ENCODE assay signal across 25 mouse cellular contexts in the genomic region with DNA sequence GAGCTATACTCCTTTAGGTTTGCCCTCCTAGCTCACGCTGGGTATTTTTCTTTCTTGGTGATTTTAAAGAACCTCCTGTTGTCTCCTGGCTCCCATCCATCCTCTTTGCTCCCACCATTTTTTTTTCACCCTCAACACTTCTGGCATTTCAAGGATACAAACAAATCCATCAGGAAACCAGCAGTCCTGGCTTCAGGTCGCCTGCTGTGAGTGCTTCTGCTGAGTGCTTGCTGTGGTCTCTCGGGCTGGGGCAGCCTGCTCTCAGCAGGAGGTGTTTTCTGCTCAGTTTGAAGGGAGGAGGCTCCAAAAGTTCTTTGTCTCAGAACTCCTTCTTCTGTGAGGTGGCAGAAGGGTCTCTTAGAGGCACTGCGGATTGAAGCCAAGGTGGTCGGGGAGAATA.
DNase-seq lines count a peak whose midpoint lies in the region; ATAC-seq and TF ChIP-seq lines count a peak whose summit lies in the region.
"Had no signal": no experiment of that assay in that cellular context is flagged by ENCODE, and none has a peak within 500 bp of the region (broad histone marks: within the 10 kb centered on the region; RNA-seq: fewer than 3 reads in every experiment).

No protein-coding gene starts in this region.

- H3K9me3 ChIP-seq in midbrain, embryonic 11.5 days (ENCODE audit: control insufficient read depth, low read length) = no peaks in the 10 kb centered on the region
- H3K9me3 ChIP-seq in midbrain, embryonic 13.5 days = no peaks in the 10 kb centered on the region
- H3K9me3 ChIP-seq in liver, embryonic 12.5 days (replicated peaks) = no peaks in the 10 kb centered on the region
- no peaks in the 10 kb centered on the region for H3K9me3 ChIP-seq in stomach, postnatal 0 days (ENCODE audit: control insufficient read depth, low read length)
- H3K9me3 ChIP-seq: embryonic facial prominence, embryonic 13.5 days; embryonic facial prominence, embryonic 15.5 days; forebrain, embryonic 10.5 days; forebrain, embryonic 12.5 days had no signal

- no peak overlapping the region for H3K4me3 ChIP-seq in midbrain, embryonic 11.5 days (ENCODE audit: low read depth, low read length)
- no peak overlapping the region for H3K4me3 ChIP-seq in midbrain, embryonic 13.5 days (replicated peaks)
- no peak overlapping the region for H3K4me3 ChIP-seq in liver, embryonic 12.5 days
- H3K4me3 ChIP-seq in stomach, postnatal 0 days (ENCODE audit: low read depth, low read length) = no peak overlapping the region
- H3K4me3 ChIP-seq: embryonic facial prominence, embryonic 13.5 days; embryonic facial prominence, embryonic 15.5 days; erythroblast, embryonic 14.5 days; forebrain, embryonic 10.5 days; forebrain, embryonic 12.5 days had no signal

- TF ChIP-seq CTCF in brain, embryonic 14.5 days (IDR thresholded peaks at IDR 0.05; ENCODE audit: borderline replicate concordance, extremely low read depth, insufficient read depth, insufficient read length) = no peak
- no peak for TF ChIP-seq CTCF in stomach, postnatal 0 days (IDR thresholded peaks at IDR 0.05; ENCODE audit: low read depth)

- peak; percentile 73 for DNase-seq in midbrain, embryonic 11.5 days (ENCODE audit: low spot score, missing footprints)
- DNase-seq in ES-CJ7 (ENCODE audit: low read depth, low spot score) (peak; percentile 78), R1 (ENCODE audit: low read depth, low spot score) (peak; percentile 46)
- peak; percentile 26 for DNase-seq in brain, embryonic 14.5 days (ENCODE audit: low read depth)
- DNase-seq in stomach, postnatal 0 days (ENCODE audit: low spot score) = no peak
- DNase-seq: adrenal gland, adult 8-10 months; adrenal gland, postnatal 14 days; adrenal gland, postnatal 36 days; cerebellum, adult 11 months; cerebellum, adult 18-20 months; cerebellum, adult 8-10 months; cerebellum, postnatal 36 days; embryo, embryonic 11 days had no signal

- ATAC-seq in midbrain, embryonic 11.5 days (ENCODE audit: low FRiP score) = no peak
- ATAC-seq in midbrain, embryonic 13.5 days = no peak
- no peak for ATAC-seq in liver, embryonic 12.5 days
- no peak for ATAC-seq in stomach, postnatal 0 days (ENCODE audit: low FRiP score, low TSS enrichment)
- ATAC-seq: activated CD4-positive, CD25-positive, alpha-beta regulatory T cell, adult 4 months; forebrain, embryonic 14.5 days; forebrain, embryonic 16.5 days; Patski had no signal

- H3K4me2 ChIP-seq in midbrain, embryonic 11.5 days = no peak overlapping the region
- H3K4me2 ChIP-seq in midbrain, embryonic 13.5 days (replicated peaks) = no peak overlapping the region
- H3K4me2 ChIP-seq in liver, embryonic 12.5 days = no peak overlapping the region
- no peak overlapping the region for H3K4me2 ChIP-seq in stomach, postnatal 0 days (replicated peaks; ENCODE audit: low read depth)
- H3K4me2 ChIP-seq: embryonic facial prominence, embryonic 13.5 days; embryonic facial prominence, embryonic 15.5 days; forebrain, embryonic 12.5 days had no signal

- TF ChIP-seq POLR2A in brain, embryonic 14.5 days (IDR thresholded peaks at IDR 0.05; ENCODE audit: borderline replicate concordance, extremely low read depth, insufficient read depth, insufficient read length, poor library complexity, severe bottlenecking) = no peak

- no peaks in the 10 kb centered on the region for H3K4me1 ChIP-seq in midbrain, embryonic 11.5 days (ENCODE audit: control insufficient read depth, insufficient read depth, low read length)
- peaks cover 5% of the 10 kb centered on the region for H3K4me1 ChIP-seq in midbrain, embryonic 13.5 days (replicated peaks)
- H3K4me1 ChIP-seq in liver, embryonic 12.5 days = no peaks in the 10 kb centered on the region
- H3K4me1 ChIP-seq in stomach, postnatal 0 days (replicated peaks; ENCODE audit: control insufficient read depth, insufficient read depth) = no peaks in the 10 kb centered on the region
- H3K4me1 ChIP-seq: embryonic facial prominence, embryonic 13.5 days; embryonic facial prominence, embryonic 15.5 days had no signal

- 21% methylated on average over 5 of the region's 5 CpGs for WGBS in midbrain, embryonic 11.5 days
- WGBS in midbrain, embryonic 13.5 days = 19% methylated on average over 5 of the region's 5 CpGs
- 21% methylated on average over 5 of the region's 5 CpGs for WGBS in liver, embryonic 12.5 days (ENCODE audit: insufficient replicate concordance)
- 32% methylated on average over 5 of the region's 5 CpGs for WGBS in stomach, postnatal 0 days

- no peak for TF ChIP-seq EP300 in stomach, postnatal 0 days (optimal IDR thresholded peaks at IDR 0.05)

- no peak overlapping the region for H3K9ac ChIP-seq in midbrain, embryonic 11.5 days (ENCODE audit: low read length)
- no peak overlapping the region for H3K9ac ChIP-seq in midbrain, embryonic 13.5 days (replicated peaks)
- no peak overlapping the region for H3K9ac ChIP-seq in liver, embryonic 12.5 days
- H3K9ac ChIP-seq in stomach, postnatal 0 days (ENCODE audit: low read length) = no peak overlapping the region
- H3K9ac ChIP-seq: embryonic facial prominence, embryonic 13.5 days; embryonic facial prominence, embryonic 15.5 days; forebrain, embryonic 12.5 days had no signal

- no peaks in the 10 kb centered on the region for H3K36me3 ChIP-seq in midbrain, embryonic 11.5 days (ENCODE audit: control insufficient read depth, insufficient read depth, low read length)
- H3K36me3 ChIP-seq in midbrain, embryonic 13.5 days = no peaks in the 10 kb centered on the region
- H3K36me3 ChIP-seq in liver, embryonic 12.5 days = no peaks in the 10 kb centered on the region
- H3K36me3 ChIP-seq in stomach, postnatal 0 days (ENCODE audit: control insufficient read depth, insufficient read depth, low read length) = no peaks in the 10 kb centered on the region
- H3K36me3 ChIP-seq: embryonic facial prominence, embryonic 13.5 days; embryonic facial prominence, embryonic 15.5 days; forebrain, embryonic 10.5 days; forebrain, embryonic 12.5 days; G1E had no signal

- H3K27me3 ChIP-seq in midbrain, embryonic 11.5 days (ENCODE audit: control insufficient read depth, insufficient read depth, low read length) = no peaks in the 10 kb centered on the region
- peaks cover 2% of the 10 kb centered on the region; the same call in 1 of the 2 replicates for H3K27me3 ChIP-seq in midbrain, embryonic 13.5 days
- H3K27me3 ChIP-seq in liver, embryonic 12.5 days (replicated peaks) = no peaks in the 10 kb centered on the region
- no peaks in the 10 kb centered on the region for H3K27me3 ChIP-seq in stomach, postnatal 0 days (ENCODE audit: control insufficient read depth, insufficient read depth, low read length)

- no peak overlapping the region for H3K27ac ChIP-seq in midbrain, embryonic 11.5 days (ENCODE audit: low read depth, low read length)
- H3K27ac ChIP-seq in midbrain, embryonic 13.5 days = no peak overlapping the region
- H3K27ac ChIP-seq in liver, embryonic 12.5 days = no peak overlapping the region
- H3K27ac ChIP-seq in stomach, postnatal 0 days (replicated peaks) = no peak overlapping the region
- H3K27ac ChIP-seq: embryonic facial prominence, embryonic 13.5 days; embryonic facial prominence, embryonic 15.5 days; forebrain, embryonic 10.5 days; forebrain, embryonic 12.5 days had no signal
